Mouse (Mus musculus) layer of hippocampus, adult 18-20 months (tissue): ENCODE results near the gene Rilp. TPM values are rescaled to one million over a fixed set of nuclear protein-coding genes. Genes with fewer than 3 reads are reported as not detected.

ENCODE experiments used
- DNase-seq, 2 experiments: peaks; one replicate each; pipeline ENCODE4 v3.0.0; 2022; ENCODE audit warnings: low spot score in 2 of 2
- total RNA-seq, 2 experiments: library from RNA; stranded (reverse); gene quantifications; 2 replicates each; pipeline ENCODE4 v1.2.3; 2021

The Rilp gene
- total RNA-seq, 2 experiments from 2014 or later, result 0.74 to 1.5 TPM

GRCm38 (mm10) chr11:75487496-75487895, 22.4 kb upstream of the Rilp start:
- DNase-seq, result no peak

- DNase-seq, result no peak
These were observed 15.4 kb upstream of the Rilp start for GRCm38 (mm10) chr11:75494296-75495049.

DNA sequence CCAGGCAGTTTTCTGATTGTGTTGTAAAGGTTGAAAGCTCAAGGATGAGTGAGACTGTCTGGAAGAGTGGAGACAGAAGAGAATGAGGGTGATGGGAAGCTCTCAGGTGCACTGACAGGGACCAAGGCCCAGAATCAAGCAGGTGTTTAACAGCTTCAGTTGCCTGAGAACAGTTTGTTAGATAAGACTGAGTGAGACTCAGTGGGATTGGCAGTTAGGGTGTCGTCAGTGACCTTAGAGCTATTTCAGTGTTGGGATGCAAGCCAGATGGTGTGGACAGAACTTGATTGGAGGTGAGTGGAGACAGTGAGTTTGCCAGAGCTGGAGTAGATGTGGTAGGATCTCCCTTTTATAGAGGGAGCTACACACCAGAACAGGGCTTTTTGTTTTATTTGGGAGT, 11.8 kb upstream of the Rilp start:
- DNase-seq, result no peak

DNA sequence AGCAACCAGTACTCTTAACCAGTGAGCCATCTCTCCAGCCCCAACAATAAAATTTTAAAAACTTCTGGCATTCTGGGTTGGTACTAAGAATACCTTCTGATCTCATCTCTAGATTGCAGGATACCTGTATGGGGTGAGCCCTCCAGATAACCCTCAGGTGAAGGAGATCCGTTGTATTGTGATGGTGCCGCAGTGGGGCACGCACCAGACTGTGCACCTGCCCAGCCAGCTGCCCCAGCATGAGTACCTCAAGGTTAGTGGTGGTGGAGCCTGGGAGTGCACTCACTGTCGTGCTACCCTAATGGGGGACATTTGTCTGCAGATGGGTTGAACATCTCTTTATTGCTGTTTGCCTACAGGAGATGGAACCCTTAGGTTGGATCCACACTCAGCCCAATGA, 1.7 kb upstream of the Rilp start:
- no peak for DNase-seq

DNA sequence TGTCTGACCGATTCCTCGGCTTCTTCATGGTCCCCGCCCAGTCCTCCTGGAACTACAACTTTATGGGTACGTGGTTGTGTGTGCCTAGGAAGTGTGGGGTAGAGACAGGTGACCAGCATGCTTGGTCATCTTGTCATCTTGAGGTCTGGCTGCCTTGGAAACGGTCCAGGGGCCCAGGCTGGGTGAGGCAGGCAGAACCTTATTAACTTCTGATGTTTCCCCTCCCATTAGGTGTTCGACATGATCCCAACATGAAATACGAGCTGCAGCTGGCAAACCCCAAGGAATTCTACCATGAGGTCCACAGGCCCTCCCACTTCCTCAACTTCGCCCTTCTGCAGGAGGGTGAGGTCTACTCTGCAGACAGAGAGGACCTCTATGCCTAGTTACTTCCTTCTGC, 990 bp upstream of the Rilp start:
- DNase-seq, result no peak

GRCm38 (mm10) chr11:75510627-75510993, 716 bp downstream of the Rilp start:
- peak; percentile 82 to 93 for DNase-seq

GRCm38 (mm10) chr11:75511213-75511612, 1.3 kb downstream of the Rilp start:
- no peak for DNase-seq

- DNase-seq, result no peak
These were observed 2.6 kb downstream of the Rilp start for GRCm38 (mm10) chr11:75512301-75513018.

DNA sequence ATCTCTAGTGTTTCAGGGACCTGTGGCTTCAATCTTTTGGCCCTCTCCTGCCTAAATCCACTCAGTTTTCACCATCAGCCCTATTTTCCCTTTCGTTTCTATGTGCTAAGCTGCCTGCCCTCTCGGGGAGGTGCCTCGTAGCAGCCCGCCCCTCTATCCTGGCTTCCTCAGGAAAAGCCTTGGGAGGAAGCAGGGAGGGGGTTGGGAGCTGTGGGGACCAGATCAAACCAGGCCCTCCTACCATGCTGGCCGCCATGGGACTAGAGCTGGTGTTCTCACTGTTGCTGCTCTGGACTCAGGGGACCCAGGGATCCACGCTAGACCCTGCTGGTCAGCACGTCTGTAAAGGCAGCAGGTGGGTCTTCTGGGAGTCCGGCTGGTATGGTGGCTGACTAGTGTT, 3.4 kb downstream of the Rilp start, which contains the start of gene Scarf1:
Gene Scarf1, plus strand, starts transcription at position 205 of the 400 bp plus-strand sequence.
- DNase-seq, result no peak

DNA sequence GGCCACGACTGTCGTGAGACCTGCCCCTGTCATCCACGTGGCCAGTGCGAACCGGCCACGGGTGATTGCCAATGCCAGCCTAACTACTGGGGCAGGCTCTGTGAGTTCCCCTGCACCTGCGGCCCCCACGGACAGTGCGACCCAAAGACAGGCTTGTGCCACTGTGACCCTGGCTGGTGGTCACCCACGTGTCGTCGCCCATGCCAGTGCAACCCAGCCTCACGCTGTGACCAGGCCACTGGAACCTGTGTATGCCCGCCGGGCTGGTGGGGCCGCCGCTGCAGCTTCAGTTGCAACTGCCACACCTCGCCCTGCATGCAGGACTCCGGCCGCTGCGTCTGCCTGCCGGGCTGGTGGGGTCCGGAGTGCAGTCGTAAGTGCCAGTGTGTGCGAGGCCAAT, 5.3 kb downstream of the Rilp start:
- DNase-seq, result no peak

DNA sequence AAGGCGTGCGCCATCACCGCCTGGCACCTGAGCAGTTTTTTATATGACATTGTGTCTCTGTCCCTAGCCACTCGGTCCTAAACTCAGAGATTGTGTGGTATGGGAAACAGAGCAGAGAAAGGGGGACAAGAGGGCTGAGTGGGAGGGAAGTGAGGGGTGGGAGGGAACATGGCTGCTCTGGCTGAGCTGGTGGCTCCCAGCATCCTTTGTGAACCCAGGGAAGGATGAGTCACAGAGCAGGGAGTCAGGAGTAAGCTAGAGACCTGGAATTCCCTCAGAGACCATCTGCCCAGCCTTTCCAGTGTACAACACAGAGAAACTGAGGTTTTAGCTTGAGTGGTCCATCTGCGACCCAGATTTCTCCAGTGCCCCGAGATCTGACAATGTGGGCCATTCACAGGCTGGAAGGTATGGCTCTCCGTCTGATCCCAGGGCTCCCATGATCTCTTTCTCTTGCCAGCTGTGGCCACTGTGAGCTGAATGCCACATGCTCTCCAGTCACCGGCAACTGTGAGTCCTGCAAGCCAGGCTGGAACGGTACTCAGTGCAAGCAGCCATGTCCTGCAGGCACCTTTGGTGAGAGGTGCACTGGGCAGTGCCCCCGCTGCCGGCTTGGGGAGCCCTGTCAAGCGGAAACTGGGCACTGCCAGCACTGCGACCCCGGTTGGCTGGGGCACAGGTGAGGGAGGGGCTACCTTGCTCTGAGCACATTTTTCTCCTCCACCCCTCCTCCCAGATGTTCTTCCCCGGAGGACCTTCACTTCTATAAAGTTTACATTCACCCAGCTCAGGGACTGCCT, 10.1 kb downstream of the Rilp start:
- no peak for DNase-seq

- DNase-seq, result no peak
These were observed 11.7 kb downstream of the Rilp start for GRCm38 (mm10) chr11:75521609-75522008.

- no peak for DNase-seq
These were observed 12.9 kb downstream of the Rilp start for GRCm38 (mm10) chr11:75522793-75523192.

DNA sequence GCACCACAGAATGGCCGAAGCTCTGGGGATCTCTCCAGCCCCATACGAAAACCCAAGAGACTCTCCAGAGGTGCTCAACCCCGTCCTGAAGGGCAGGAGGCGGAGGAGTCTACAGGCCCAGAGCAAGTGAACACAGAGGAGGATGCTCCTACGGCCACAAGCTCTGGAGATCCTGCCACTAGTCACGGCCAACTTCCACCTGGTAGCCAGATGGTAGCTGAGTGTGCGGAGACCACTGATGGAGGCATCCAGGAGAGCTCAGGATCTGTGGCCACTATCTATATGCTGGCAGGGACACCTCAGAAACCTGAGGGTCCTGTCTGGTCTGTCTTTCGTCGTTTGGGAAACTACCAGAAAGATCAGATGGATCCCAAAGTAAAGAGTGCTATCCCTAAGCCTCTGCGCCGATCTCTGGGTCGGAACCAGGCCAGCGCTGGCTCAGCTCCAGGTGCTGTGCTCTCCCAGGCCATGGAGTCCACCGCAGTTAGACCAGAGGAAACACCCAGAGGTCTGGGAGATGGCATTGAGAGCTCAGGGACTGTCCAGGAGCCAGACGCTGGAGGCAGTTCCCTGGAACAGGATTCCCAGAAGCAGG, 15.7 kb downstream of the Rilp start:
- DNase-seq, result no peak

- DNase-seq, result no peak
These were observed 17.0 kb downstream of the Rilp start for GRCm38 (mm10) chr11:75526943-75527342.

DNA sequence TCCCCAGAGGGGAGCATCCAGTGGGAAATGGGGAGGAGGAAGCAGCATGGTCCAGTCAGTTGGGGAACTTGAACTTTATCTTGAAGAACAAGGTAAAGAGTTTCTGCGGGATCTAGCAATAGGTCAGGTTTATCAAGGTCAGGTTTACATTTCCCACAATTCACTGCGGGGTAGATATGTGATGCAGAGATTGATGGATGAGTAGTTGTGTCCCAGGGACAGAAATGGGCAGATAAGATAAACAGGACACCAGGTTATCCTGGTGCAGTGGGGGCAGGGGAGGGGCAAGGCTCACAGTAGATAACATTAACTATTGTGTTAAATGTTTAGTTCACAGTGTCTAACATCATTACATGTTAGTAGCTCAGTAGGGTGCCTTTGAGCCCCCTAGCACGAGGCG, 19.9 kb downstream of the Rilp start:
- no peak for DNase-seq

DNA sequence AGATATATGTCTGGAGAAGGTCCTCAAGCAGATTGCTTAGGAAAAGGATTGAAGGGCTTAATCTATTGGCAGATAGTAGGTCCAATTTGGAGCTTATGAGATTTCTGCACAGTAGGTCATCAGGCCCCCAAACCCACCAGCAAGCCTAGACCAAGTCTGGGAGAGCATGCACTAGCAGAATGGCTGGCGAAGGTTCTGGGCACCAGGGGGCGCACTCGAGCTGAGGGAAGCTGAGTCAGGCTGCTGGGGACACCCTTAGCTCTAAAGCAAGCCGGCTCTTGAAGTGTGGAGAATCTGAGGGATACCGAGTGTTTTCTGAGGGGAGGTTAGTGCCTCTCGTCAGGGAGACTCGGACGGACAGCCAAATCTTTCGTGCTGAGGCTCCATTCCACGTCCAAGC, 20.4 kb downstream of the Rilp start:
- DNase-seq, result peak; percentile 95 to 97

- peak in 1 of 2 experiments; percentile 46 for DNase-seq
These were observed 21.0 kb downstream of the Rilp start for GRCm38 (mm10) chr11:75530845-75531373.

DNA sequence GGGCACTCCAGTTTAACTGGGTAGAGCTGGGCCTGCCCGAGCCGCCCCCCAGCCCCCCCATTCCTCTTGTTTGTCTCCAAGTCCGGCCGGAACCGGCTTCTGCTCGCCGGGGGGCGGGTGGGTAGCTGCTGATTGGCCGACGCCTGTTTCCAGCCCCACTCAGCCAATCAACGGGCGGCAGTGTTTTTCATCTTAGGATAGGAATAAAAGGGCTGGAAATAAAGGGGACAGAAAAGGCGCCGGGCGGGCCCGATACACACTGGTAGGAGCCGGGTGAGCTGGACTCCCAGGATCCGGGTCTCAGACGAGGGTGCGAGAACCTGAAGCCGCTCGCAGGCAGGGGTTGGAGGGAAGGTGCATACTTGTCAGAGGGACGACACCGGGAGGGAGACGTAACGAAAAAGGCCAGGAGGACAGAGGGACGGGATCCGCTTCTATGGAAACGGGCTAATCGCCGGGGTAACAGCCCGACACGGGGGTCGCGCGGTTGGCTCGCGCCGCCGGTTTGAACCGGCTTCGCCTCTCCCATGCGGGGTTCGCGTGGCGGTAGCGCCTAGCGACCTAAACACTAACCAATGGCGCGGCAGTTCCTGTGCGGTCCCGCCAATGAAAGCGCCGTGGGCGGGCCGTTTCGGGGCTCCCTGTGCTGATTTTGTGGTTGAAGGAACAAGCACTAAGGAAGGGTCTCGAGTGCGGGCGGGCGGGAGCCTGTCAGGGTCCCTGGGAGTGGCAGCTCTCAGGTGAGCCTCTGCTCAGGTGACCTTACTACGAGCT, 21.8 kb downstream of the Rilp start, which contains the start of gene Slc43a2:
Gene Slc43a2, plus strand, starts transcription at position 226 of the 774 bp plus-strand sequence.
- peak; percentile 96 to 98 for DNase-seq
